ENCODE assay signal across 12 mouse cellular contexts in the genomic region with DNA sequence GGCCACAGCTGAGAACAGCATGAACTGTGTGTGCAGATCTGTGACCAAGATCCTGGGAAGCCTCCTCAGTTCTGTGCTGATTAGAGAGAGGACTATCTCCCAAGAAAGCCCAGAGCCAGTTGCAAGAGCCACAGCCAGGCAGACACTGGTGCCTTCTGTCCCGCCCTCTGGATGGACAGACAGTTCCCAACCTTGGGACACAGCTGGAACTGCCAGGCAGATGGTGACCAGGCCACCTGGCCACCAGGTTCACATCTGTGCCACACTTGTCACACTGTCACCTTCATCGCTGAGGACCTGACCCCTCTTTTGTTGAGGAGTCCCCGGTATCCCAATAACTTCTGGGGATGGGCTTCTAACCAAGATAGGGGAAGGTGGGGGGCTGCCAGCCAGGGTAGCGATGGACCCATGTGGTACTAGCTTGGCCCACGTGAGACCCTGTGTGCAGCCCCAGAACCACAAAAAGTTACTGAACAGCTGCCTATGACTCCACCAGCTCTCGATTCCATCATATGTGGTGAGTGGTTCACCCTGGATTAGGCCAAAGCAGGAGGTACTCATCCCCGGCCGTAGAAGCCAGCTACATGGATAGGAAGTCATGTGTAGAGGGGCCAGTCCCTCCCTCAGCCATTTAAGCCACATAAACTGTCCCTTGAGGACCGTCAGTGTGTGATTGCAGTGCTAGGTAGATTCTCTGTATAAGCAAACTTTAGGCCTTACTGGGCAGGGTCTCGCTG. TPM values are rescaled to one million over a fixed set of nuclear protein-coding genes. Genes with fewer than 3 reads are reported as not detected.
DNase-seq lines count a peak whose midpoint lies in the region; ATAC-seq and TF ChIP-seq lines count a peak whose summit lies in the region.
"Had no signal": no experiment of that assay in that cellular context is flagged by ENCODE, and none has a peak within 500 bp of the region (broad histone marks: within the 10 kb centered on the region; RNA-seq: fewer than 3 reads in every experiment).

No protein-coding gene starts in this region.

- no peak overlapping the region for H3K27ac ChIP-seq in liver, adult 2 months (replicated peaks; ENCODE audit: insufficient read depth, low read depth, low read length)
- no peak overlapping the region for H3K27ac ChIP-seq in neural tube, embryonic 13.5 days (replicated peaks)
- H3K27ac ChIP-seq: macrophage had no signal

- H3K9ac ChIP-seq in liver, adult 2 months (ENCODE audit: low read depth, low read length), result peak overlapping the region; percentile 3; the same call in 1 of the 2 replicates
- peak overlapping the region; percentile 52; the same call in 1 of the 2 replicates for H3K9ac ChIP-seq in neural tube, embryonic 13.5 days

- peak overlapping the region; percentile 99 for H3K4me2 ChIP-seq in neural tube, embryonic 13.5 days

- H3K4me1 ChIP-seq in liver, adult 2 months (ENCODE audit: control insufficient read depth, insufficient read depth, low read length), result peaks cover 30% of the 10 kb centered on the region
- H3K4me1 ChIP-seq in neural tube, embryonic 13.5 days (replicated peaks), result peaks cover 72% of the 10 kb centered on the region

- no peaks in the 10 kb centered on the region for H3K27me3 ChIP-seq in liver, adult 2 months (ENCODE audit: control insufficient read depth, insufficient read depth, low read length)
- H3K27me3 ChIP-seq in neural tube, embryonic 13.5 days, result no peaks in the 10 kb centered on the region

- no peak overlapping the region for H3K4me3 ChIP-seq in liver, adult 2 months (ENCODE audit: insufficient read depth, low read depth, low read length)
- H3K4me3 ChIP-seq in neural tube, embryonic 13.5 days, result 0 out of 2 replicates have a peak overlapping the region, but pooled peaks have one; percentile 67

- H3K79me2 ChIP-seq in liver, adult 2 months (ENCODE audit: control insufficient read depth, insufficient read depth, low read length), result peaks cover 32% of the 10 kb centered on the region

- H3K9me3 ChIP-seq in neural tube, embryonic 13.5 days, result no peaks in the 10 kb centered on the region

- TF ChIP-seq CTCF in liver, adult 2 months (IDR thresholded peaks at IDR 0.05; ENCODE audit: low read depth, low read length), result no peak

- ATAC-seq in neural tube, embryonic 13.5 days (ENCODE audit: low read depth), result no peak

- WGBS in liver, adult 2 months, result 83% methylated on average over 10 of the region's 10 CpGs
- WGBS in neural tube, embryonic 13.5 days, result 90% methylated on average over 10 of the region's 10 CpGs

- TF ChIP-seq POLR2A in liver, adult 2 months (IDR thresholded peaks at IDR 0.05; ENCODE audit: extremely low read depth, insufficient read depth, low read length), result no peak

- DNase-seq in gastrocnemius, postnatal 25 days, result peak; percentile 59
- no peak for DNase-seq in gastrocnemius, postnatal 36 days
- no peak for DNase-seq in liver, adult 2 months (ENCODE audit: extremely low read depth, low read depth, low spot score)
- DNase-seq in liver, result no peak
- DNase-seq in heart, postnatal 4 days, result peak; percentile 5
- DNase-seq in thymus, postnatal 14 days, result no peak
- no peak for DNase-seq in layer of hippocampus, adult 9-11 months
- DNase-seq: cerebellum, adult 18-20 months; kidney, adult 11 months had no signal

- intact Hi-C loops in gastrocnemius, postnatal 36 days (cut with DNase I), result no loop called here

- H3K36me3 ChIP-seq in liver, adult 2 months (ENCODE audit: control insufficient read depth, insufficient read depth, low read length), result peaks cover 17% of the 10 kb centered on the region
- H3K36me3 ChIP-seq in neural tube, embryonic 13.5 days, result peaks cover 59% of the 10 kb centered on the region

RNA-seq across cellular contexts. Expression of gene Fem1a, which starts 2.9 kb away (rescaled TPM):
- 100 to 1,000 TPM; 133 to 135 TPM for total RNA-seq in gastrocnemius, postnatal 25 days (2021)
- 100 to 1,000 TPM; 152 TPM for total RNA-seq in gastrocnemius, postnatal 36 days (2021)
- 11.5 and 12.1 TPM in 2 replicates for total RNA-seq in liver, adult 2 months (2014; rRNA removed)
- 16.6 and 18.9 TPM in 2 replicates for polyA plus RNA-seq in liver, adult 2 months (2012; rRNA removed)
- 10 to 100 TPM; 69.6 to 73.8 TPM for total RNA-seq in heart, postnatal 4 days (2021)
- 16.6 and 19.1 TPM in 2 replicates for polyA plus RNA-seq in neural tube, embryonic 13.5 days (2015; fragmentation: Nextera tagmentation; extraction: Ambion mirVana)

RNA-seq across cellular contexts. Expression of gene Ticam1, which starts 17.1 kb away (rescaled TPM):
- 1 to 10 TPM; 2.8 to 3.0 TPM for total RNA-seq in gastrocnemius, postnatal 25 days (2021)
- total RNA-seq in gastrocnemius, postnatal 36 days (2021), result 1 to 10 TPM; 2.0 to 3.2 TPM
- 2.5 and 3.4 TPM in 2 replicates for total RNA-seq in liver, adult 2 months (2014; rRNA removed)
- polyA plus RNA-seq in liver, adult 2 months (2012; rRNA removed), result 20.9 and 27.7 TPM in 2 replicates
- 10 to 100 TPM; 10.3 to 10.8 TPM for total RNA-seq in heart, postnatal 4 days (2021)
- 1.5 and 1.7 TPM in 2 replicates for polyA plus RNA-seq in neural tube, embryonic 13.5 days (2015; fragmentation: Nextera tagmentation; extraction: Ambion mirVana)

RNA-seq across cellular contexts. Expression of gene Plin3, which starts 33.2 kb away (rescaled TPM):
- total RNA-seq in gastrocnemius, postnatal 25 days (2021), result 10 to 100 TPM; 35.3 to 39.1 TPM
- 10 to 100 TPM; 44.4 to 45.7 TPM for total RNA-seq in gastrocnemius, postnatal 36 days (2021)
- total RNA-seq in liver, adult 2 months (2014; rRNA removed), result 23.0 and 28.1 TPM in 2 replicates
- polyA plus RNA-seq in liver, adult 2 months (2012; rRNA removed), result 20.6 and 21.5 TPM in 2 replicates
- total RNA-seq in heart, postnatal 4 days (2021), result 10 to 100 TPM; 56.3 to 65.7 TPM
- 21.5 and 24.7 TPM in 2 replicates for polyA plus RNA-seq in neural tube, embryonic 13.5 days (2015; fragmentation: Nextera tagmentation; extraction: Ambion mirVana)

RNA-seq across cellular contexts. Expression of gene Arrdc5, which starts 40.6 kb away (rescaled TPM):
- not detected for total RNA-seq in gastrocnemius, postnatal 25 days (2021)
- not detected for total RNA-seq in gastrocnemius, postnatal 36 days (2021)
- total RNA-seq in liver, adult 2 months (2014; rRNA removed), result not detected in 2 replicates
- not detected in 2 replicates for polyA plus RNA-seq in liver, adult 2 months (2012; rRNA removed)
- total RNA-seq in heart, postnatal 4 days (2021), result not detected
- not detected in 2 replicates for polyA plus RNA-seq in neural tube, embryonic 13.5 days (2015; fragmentation: Nextera tagmentation; extraction: Ambion mirVana)
- polyA plus RNA-seq: forebrain, embryonic 11.5 days; macrophage had no signal

RNA-seq across cellular contexts. Expression of gene Dpp9, which starts 40.8 kb away (rescaled TPM):
- total RNA-seq in gastrocnemius, postnatal 25 days (2021), result 10 to 100 TPM; 27.1 to 31.8 TPM
- total RNA-seq in gastrocnemius, postnatal 36 days (2021), result 10 to 100 TPM; 31.6 to 32.2 TPM
- total RNA-seq in liver, adult 2 months (2014; rRNA removed), result 10.7 and 20.1 TPM in 2 replicates
- 55.4 and 60.3 TPM in 2 replicates for polyA plus RNA-seq in liver, adult 2 months (2012; rRNA removed)
- 10 to 100 TPM; 29.1 to 31.2 TPM for total RNA-seq in heart, postnatal 4 days (2021)
- 25.7 and 26.3 TPM in 2 replicates for polyA plus RNA-seq in neural tube, embryonic 13.5 days (2015; fragmentation: Nextera tagmentation; extraction: Ambion mirVana)

Comparison
In these comparisons a context has a peak if more than half of its experiments do, and no peak if none do; other contexts are left out.
1. DNase-seq: peak in gastrocnemius, postnatal 25 days (single experiment) and heart, postnatal 4 days (single experiment); none in gastrocnemius, postnatal 36 days (0 of 2), liver, adult 2 months (single experiment), liver (single experiment), thymus, postnatal 14 days (single experiment) and layer of hippocampus, adult 9-11 months (single experiment).